Mouse (Mus musculus): Measurements from ENCODE around the gene Cd22. TPM values are rescaled to one million over a fixed set of nuclear protein-coding genes. Genes with fewer than 3 reads are reported as not detected.

Gene Cd22
- 26.8 TPM for polyA plus RNA-seq (2017; shearing (Covaris generic))

GRCm38 (mm10) chr7:30880176-30880575 lies at the start of gene Cd22:
Cd22 (minus strand) TSS chr7:30880342.

GRCm38 (mm10) chr7:30924581-30924980 lies 44.4 kb upstream of the Cd22 start, which contains the start of gene Hamp2:
Hamp2 (minus strand) TSS chr7:30924681.

GRCm38 (mm10) chr7:30914732-30915131 lies 34.6 kb upstream of the Cd22 start, which contains the start of gene Mag:
Mag (minus strand) TSS chr7:30914873.

GRCm38 (mm10) chr7:30861464-30861863 lies 18.7 kb downstream of the Cd22 start, which contains the start of gene Ffar1:
Ffar1 (minus strand) TSS chr7:30861564.

GRCm38 (mm10) chr7:30856078-30856477 lies 24.1 kb downstream of the Cd22 start, which contains the start of gene Ffar3:
Ffar3 (minus strand) TSS chr7:30856178.

DNA sequence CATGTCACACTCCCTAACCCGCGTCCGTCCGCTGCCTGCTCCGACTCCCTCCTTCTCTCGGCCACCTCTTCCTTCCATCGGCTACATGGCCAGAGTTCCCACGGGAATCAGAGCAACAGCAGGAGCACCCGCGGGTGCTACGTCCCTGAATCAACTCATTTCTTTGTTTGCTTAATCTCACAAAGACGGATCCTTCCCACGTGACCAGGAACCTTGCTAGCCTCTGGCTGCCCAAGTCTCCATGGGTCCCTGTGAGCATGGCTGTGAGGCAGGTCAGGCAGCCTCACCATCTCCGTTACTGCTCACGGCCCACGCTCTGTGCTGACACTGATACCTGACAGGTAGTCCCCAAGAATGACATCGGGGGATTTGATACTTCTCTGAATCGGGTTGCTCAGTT lies 56.5 kb downstream of the Cd22 start, which contains the start of gene Ffar2:
TSS of gene Ffar2 (minus strand) at position 101 of the 400 bp plus-strand sequence.

Other genes with a start within 250 kb of the Cd22 start
- not detected for gene Etv2, start 244.5 kb downstream of the Cd22 start, polyA plus RNA-seq (2017; shearing (Covaris generic))
- gene Rbm42, start 230.0 kb downstream of the Cd22 start, polyA plus RNA-seq (2017; shearing (Covaris generic)) = 238 TPM
- gene Haus5, start 215.3 kb downstream of the Cd22 start, polyA plus RNA-seq (2017; shearing (Covaris generic)) = 47.1 TPM
- gene Pmis2, start 208.7 kb downstream of the Cd22 start, polyA plus RNA-seq (2017; shearing (Covaris generic)) = not detected
- not detected for gene 2200002J24Rik, start 181.4 kb downstream of the Cd22 start, polyA plus RNA-seq (2017; shearing (Covaris generic))
- gene Atp4a, start 168.1 kb downstream of the Cd22 start, polyA plus RNA-seq (2017; shearing (Covaris generic)) = not detected
- gene Tmem147, start 150.8 kb downstream of the Cd22 start, polyA plus RNA-seq (2017; shearing (Covaris generic)) = 66.4 TPM
- 1.1 TPM for gene Gapdhs, start 136.7 kb downstream of the Cd22 start, polyA plus RNA-seq (2017; shearing (Covaris generic))
- 1.2 TPM for gene Sbsn, start 128.9 kb downstream of the Cd22 start, polyA plus RNA-seq (2017; shearing (Covaris generic))
- gene Dmkn, start 116.6 kb downstream of the Cd22 start, polyA plus RNA-seq (2017; shearing (Covaris generic)) = not detected
- not detected for gene Krtdap, start 92.4 kb downstream of the Cd22 start, polyA plus RNA-seq (2017; shearing (Covaris generic))
- gene Ffar2, start 56.6 kb downstream of the Cd22 start, polyA plus RNA-seq (2017; shearing (Covaris generic)) = 0.27 TPM
- not detected for gene Ffar3, start 24.2 kb downstream of the Cd22 start, polyA plus RNA-seq (2017; shearing (Covaris generic))
- gene Ffar1, start 18.8 kb downstream of the Cd22 start, polyA plus RNA-seq (2017; shearing (Covaris generic)) = not detected
- gene Mag, start 34.5 kb upstream of the Cd22 start, polyA plus RNA-seq (2017; shearing (Covaris generic)) = 0.26 TPM
- not detected for gene Hamp2, start 44.3 kb upstream of the Cd22 start, polyA plus RNA-seq (2017; shearing (Covaris generic))
- gene Hamp, start 63.7 kb upstream of the Cd22 start, polyA plus RNA-seq (2017; shearing (Covaris generic)) = not detected
- 14.3 TPM for gene Usf2, start 76.5 kb upstream of the Cd22 start, polyA plus RNA-seq (2017; shearing (Covaris generic))
- gene Lsr, start 93.1 kb upstream of the Cd22 start, polyA plus RNA-seq (2017; shearing (Covaris generic)) = 9.2 TPM
- gene Fam187b, start 93.4 kb upstream of the Cd22 start, polyA plus RNA-seq (2017; shearing (Covaris generic)) = 0.33 TPM
- gene Fxyd5, start 162.1 kb upstream of the Cd22 start, polyA plus RNA-seq (2017; shearing (Covaris generic)) = 1,577 TPM
- gene Fxyd7, start 171.1 kb upstream of the Cd22 start, polyA plus RNA-seq (2017; shearing (Covaris generic)) = 0.85 TPM
- not detected for gene Fxyd1, start 176.9 kb upstream of the Cd22 start, polyA plus RNA-seq (2017; shearing (Covaris generic))
- not detected for gene Lgi4, start 179.0 kb upstream of the Cd22 start, polyA plus RNA-seq (2017; shearing (Covaris generic))
- not detected for gene Fxyd3, start 196.4 kb upstream of the Cd22 start, polyA plus RNA-seq (2017; shearing (Covaris generic))
- gene Hpn, start 234.9 kb upstream of the Cd22 start, polyA plus RNA-seq (2017; shearing (Covaris generic)) = not detected
- not detected for gene Scn1b, start 246.7 kb upstream of the Cd22 start, polyA plus RNA-seq (2017; shearing (Covaris generic))